Mouse (Mus musculus) forebrain, postnatal 0 days (tissue): ENCODE measurements at regions not wholly inside any gene's neighbourhood (a gene's known extent, or its start where the extent isn't known, plus 50 kb on each side); places are given as distances from the start of the nearest gene placed in this dataset.

Experiments used
- ATAC-seq: fragments of 200-750 bp; cut with Nextera tagmentation; 2 replicates; pipeline ENCODE4 v1.8.0; 2017; ENCODE audit warnings: mild to moderate bottlenecking, moderate library complexity
- DNase-seq: peaks from one replicate; pipeline ENCODE4 v3.0.0-alpha.2; 2015
- H3K27ac ChIP-seq: fragments of 300-500 bp; sonication (generic); 2 replicates; pipeline ENCODE4 v1.5.1; 2014; ENCODE audit warnings: low read depth, mild to moderate bottlenecking, antibody characterized with exemption, low read length, moderate library complexity, mixed read lengths
- H3K27me3 ChIP-seq: fragments of 300-500 bp; sonication (generic); 2 replicates; pipeline ENCODE4 v1.6.1; 2014; ENCODE audit warnings: mild to moderate bottlenecking, low read length, mixed read lengths; ENCODE audit not compliant: insufficient read depth
- H3K36me3 ChIP-seq: fragments of 300-500 bp; sonication (generic); 2 replicates; pipeline ENCODE4 v1.6.1; 2014; ENCODE audit warnings: mild to moderate bottlenecking, moderate library complexity; ENCODE audit not compliant: insufficient read depth
- H3K4me1 ChIP-seq: fragments of 300-500 bp; sonication (generic); 2 replicates; pipeline ENCODE4 v1.6.1; 2014; ENCODE audit warnings: antibody characterized with exemption; ENCODE audit not compliant: insufficient read depth
- H3K4me2 ChIP-seq: fragments of 300-500 bp; sonication (generic); 2 replicates; pipeline ENCODE4 v1.6.1; 2014; ENCODE audit warnings: low read depth, mild to moderate bottlenecking, moderate library complexity
- H3K4me3 ChIP-seq: fragments of 300-500 bp; sonication (generic); 2 replicates; pipeline ENCODE4 v1.5.1; 2014; ENCODE audit warnings: low read depth, low read length, mixed read lengths
- H3K9ac ChIP-seq: fragments of 300-500 bp; sonication (generic); 2 replicates; pipeline ENCODE4 v1.6.1; 2014; ENCODE audit warnings: mild to moderate bottlenecking
- H3K9me3 ChIP-seq: fragments of 300-500 bp; sonication (generic); 2 replicates; pipeline ENCODE4 v1.6.1; 2016; ENCODE audit warnings: low read length
- CTCF ChIP-seq: sonication (generic); IDR thresholded peaks from 2 replicates; pipeline ENCODE4 v1.5.1; 2016; ENCODE audit warnings: antibody characterized with exemption, control low read depth, low read depth
- WGBS: fragments of 180-500 bp; shearing (Covaris S2); extraction: QIAGEN DNeasy Blood & Tissue Kit; methylation state at CpG from one replicate; pipeline ENCODE4 v1.1.7; 2014; 5-methylcytosine and 5-hydroxymethylcytosine counted together

DNA sequence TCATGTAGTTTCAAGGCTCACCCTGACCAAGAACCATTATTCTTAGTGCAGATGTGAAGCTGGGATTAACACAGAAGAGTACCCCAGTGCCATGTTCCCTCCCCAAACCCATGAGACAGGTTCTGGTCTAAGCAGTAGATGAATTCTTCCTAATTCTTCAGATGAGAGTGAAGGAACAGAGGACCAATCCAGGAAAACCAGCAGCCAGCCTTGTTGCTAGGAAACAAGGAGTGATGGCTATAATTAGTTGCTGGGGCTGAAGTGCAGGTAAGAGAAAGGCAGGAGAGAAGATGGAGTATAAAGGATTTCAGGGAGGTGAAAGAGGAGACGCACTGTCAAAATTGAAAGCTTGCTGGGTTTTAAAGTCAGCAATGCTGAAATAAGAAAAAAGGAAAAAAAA lies 128.4 kb upstream of the Map1b start:
- DNase-seq (peak; percentile 59), ATAC-seq (peak; percentile 58)
- Histone ChIP-seq H3K4me2 (no peak overlapping the region), H3K4me1 (peaks cover 17% of the 10 kb centered on the region), H3K4me3 (no peak overlapping the region), H3K27me3 (no peaks in the 10 kb centered on the region), H3K9ac (no peak overlapping the region), H3K36me3 (no peaks in the 10 kb centered on the region), H3K9me3 (no peaks in the 10 kb centered on the region), H3K27ac (0 out of 2 replicates have a peak overlapping the region, but pooled peaks have one; percentile 0)
- no peak for TF ChIP-seq CTCF
- WGBS: 55% methylated on average over 1 of the region's 1 CpGs

DNA sequence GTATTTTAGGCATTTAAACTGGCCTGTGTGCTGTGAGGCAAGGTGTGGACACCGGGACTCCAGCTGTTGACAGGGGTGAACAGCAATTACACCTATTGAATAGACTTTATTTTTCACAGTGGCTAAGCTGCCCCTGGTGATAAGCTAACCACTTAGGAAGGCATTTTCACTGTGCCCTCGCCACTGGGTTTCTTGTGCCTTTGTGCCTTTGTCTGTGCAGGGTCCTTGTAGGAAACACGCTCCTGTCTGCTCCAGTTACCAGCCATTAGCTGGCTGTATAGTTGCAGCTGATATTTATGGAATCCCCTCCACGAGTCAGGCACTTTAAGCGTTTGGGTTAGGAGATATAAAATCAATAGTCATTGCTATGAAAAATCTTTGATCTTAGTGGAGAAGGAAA lies 126.5 kb upstream of the Map1b start:
- Histone ChIP-seq H3K4me3 (no peak overlapping the region), H3K27me3 (no peaks in the 10 kb centered on the region), H3K27ac (no peak overlapping the region), H3K4me1 (peaks cover 17% of the 10 kb centered on the region), H3K9ac (no peak overlapping the region), H3K36me3 (no peaks in the 10 kb centered on the region), H3K4me2 (no peak overlapping the region), H3K9me3 (no peaks in the 10 kb centered on the region)
- no peak for TF ChIP-seq CTCF
- 22% methylated on average over 5 of the region's 5 CpGs for WGBS
- ATAC-seq: no peak
- no peak for DNase-seq

DNA sequence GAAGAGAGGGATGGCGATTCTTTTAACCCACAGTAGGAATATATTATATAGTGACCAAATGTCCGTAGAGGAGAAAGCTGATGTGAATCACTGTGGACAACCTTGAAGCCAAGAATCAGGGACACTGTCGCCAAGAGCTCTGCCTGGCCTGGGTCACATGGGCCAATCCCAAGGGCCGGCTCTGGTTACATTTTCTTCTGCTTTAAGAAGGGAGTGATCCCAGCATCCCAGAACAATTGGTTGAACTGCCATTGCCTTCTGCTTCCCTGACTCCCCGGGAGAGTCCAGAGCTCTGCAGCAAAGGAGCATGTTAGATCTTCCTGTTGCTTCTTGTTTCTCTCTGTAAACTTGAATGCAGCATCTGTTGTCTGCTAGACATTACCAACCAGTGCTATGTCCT lies 126.0 kb upstream of the Map1b start:
- no peak overlapping the region for H3K9ac ChIP-seq
- no peak overlapping the region for H3K4me2 ChIP-seq
- H3K9me3 ChIP-seq: no peaks in the 10 kb centered on the region
- ATAC-seq: no peak; the same call in 1 of the 2 replicates
- WGBS: 45% methylated on average over 5 of the region's 5 CpGs
- no peaks in the 10 kb centered on the region for H3K36me3 ChIP-seq
- no peak overlapping the region for H3K4me3 ChIP-seq
- no peak for TF ChIP-seq CTCF
- no peak overlapping the region for H3K27ac ChIP-seq
- H3K4me1 ChIP-seq: peaks cover 17% of the 10 kb centered on the region
- no peaks in the 10 kb centered on the region for H3K27me3 ChIP-seq
- no peak for DNase-seq

- WGBS: 57% methylated on average over 22 of the region's 22 CpGs
- DNase-seq (peak; percentile 71), ATAC-seq (peak; percentile 87)
- no peak overlapping the region for H3K4me3 ChIP-seq
- H3K27me3 ChIP-seq: no peaks in the 10 kb centered on the region
- H3K9me3 ChIP-seq: no peaks in the 10 kb centered on the region
- no peak for TF ChIP-seq CTCF
- peak overlapping the region; percentile 10 for H3K4me2 ChIP-seq
- no peaks in the 10 kb centered on the region for H3K36me3 ChIP-seq
- H3K9ac ChIP-seq: no peak overlapping the region
- peaks cover 17% of the 10 kb centered on the region for H3K4me1 ChIP-seq
- peak overlapping the region; percentile 50; the same call in 1 of the 2 replicates for H3K27ac ChIP-seq
Measured at GRCm38 (mm10) chr13:99641386-99642165, 125.2 kb upstream of the Map1b start.

GRCm38 (mm10) chr13:99632706-99633105 lies 116.4 kb upstream of the Map1b start:
- no peaks in the 10 kb centered on the region for H3K36me3 ChIP-seq
- no peak overlapping the region for H3K27ac ChIP-seq
- WGBS: 61% methylated on average over 5 of the region's 5 CpGs
- DNase-seq: no peak
- no peaks in the 10 kb centered on the region for H3K27me3 ChIP-seq
- no peak overlapping the region for H3K9ac ChIP-seq
- H3K4me3 ChIP-seq: no peak overlapping the region
- no peak overlapping the region for H3K4me2 ChIP-seq
- TF ChIP-seq CTCF: no peak
- H3K9me3 ChIP-seq: no peaks in the 10 kb centered on the region
- H3K4me1 ChIP-seq: no peaks in the 10 kb centered on the region
- ATAC-seq: no peak

DNA sequence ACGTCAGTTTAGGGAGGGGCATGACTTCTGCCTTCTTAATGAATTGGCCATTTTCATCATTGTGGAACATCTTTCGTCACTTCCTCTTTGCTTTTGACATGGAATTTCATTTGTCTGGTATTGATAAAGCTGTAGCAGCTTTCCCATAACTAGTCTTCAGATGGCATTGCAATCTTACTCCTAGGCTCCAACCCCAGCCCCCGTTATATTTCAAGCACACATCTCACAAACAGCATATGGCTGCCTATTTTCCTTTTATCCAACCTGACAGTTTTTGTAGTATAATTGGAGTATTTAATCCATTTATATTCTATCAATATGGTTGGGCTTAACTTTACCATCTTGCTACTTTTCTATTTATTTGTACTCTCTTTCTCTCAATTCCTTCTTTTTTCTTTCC lies 114.5 kb upstream of the Map1b start:
- no peak overlapping the region for H3K27ac ChIP-seq
- no peaks in the 10 kb centered on the region for H3K36me3 ChIP-seq
- TF ChIP-seq CTCF: no peak
- no peak overlapping the region for H3K4me3 ChIP-seq
- ATAC-seq: no peak; the same call in 1 of the 2 replicates
- no peaks in the 10 kb centered on the region for H3K9me3 ChIP-seq
- H3K9ac ChIP-seq: no peak overlapping the region
- no peak for DNase-seq
- H3K27me3 ChIP-seq: no peaks in the 10 kb centered on the region
- H3K4me1 ChIP-seq: no peaks in the 10 kb centered on the region
- no peak overlapping the region for H3K4me2 ChIP-seq
- WGBS: 77% methylated on average over 3 of the region's 3 CpGs

- no peaks in the 10 kb centered on the region for H3K36me3 ChIP-seq
- WGBS: 96% methylated on average over 22 of the region's 22 CpGs
- TF ChIP-seq CTCF: no peak
Measured at GRCm38 (mm10) chr13:99630356-99630755, 114.0 kb upstream of the Map1b start.

More at GRCm38 (mm10) chr13:99630356-99630755, 114.0 kb upstream of the Map1b start:
- Histone ChIP-seq H3K27me3 (no peaks in the 10 kb centered on the region), H3K9me3 (no peaks in the 10 kb centered on the region), H3K4me3 (no peak overlapping the region), H3K4me2 (no peak overlapping the region), H3K27ac (no peak overlapping the region), H3K4me1 (no peaks in the 10 kb centered on the region), H3K9ac (no peak overlapping the region)
- ATAC-seq (no peak), DNase-seq (no peak)
